Mouse (Mus musculus): ENCODE results near the gene Tcp1. TPM values are rescaled to one million over a fixed set of nuclear protein-coding genes. Genes with fewer than 3 reads are reported as not detected.

The Tcp1 gene
- 410 and 457 TPM in 2 replicates for polyA plus RNA-seq (2015; fragmentation: Nextera tagmentation; extraction: Ambion mirVana)

GRCm38 (mm10) chr17:12915488-12915880, at the start of gene Tcp1:
TSS of gene Tcp1 (plus strand) at chr17:12915701.
- Histone ChIP-seq H3K27me3 (replicated peaks; ENCODE audit: control insufficient read depth, insufficient read depth, low read length) (no peaks in the 10 kb centered on the region), H3K4me3 (replicated peaks; ENCODE audit: low read length) (peak within 1 kb of the TSS; percentile 89), H3K4me2 (ENCODE audit: low read length) (peak within 1 kb of the TSS; percentile 93), H3K9ac (replicated peaks; ENCODE audit: low read depth, low read length) (peak within 1 kb of the TSS; percentile 94), H3K9me3 (ENCODE audit: control insufficient read depth, low read length) (no peaks in the 10 kb centered on the region), H3K27ac (ENCODE audit: low read length) (peak within 1 kb of the TSS; percentile 83), H3K4me1 (replicated peaks; ENCODE audit: control insufficient read depth, insufficient read depth, low read length) (peaks cover 11% of the 10 kb centered on the region), H3K36me3 (ENCODE audit: control insufficient read depth, insufficient read depth) (peaks cover 31% of the 10 kb centered on the region)
- no peak for ATAC-seq
- WGBS: 1% methylated on average over 18 of the region's 18 CpGs

DNA sequence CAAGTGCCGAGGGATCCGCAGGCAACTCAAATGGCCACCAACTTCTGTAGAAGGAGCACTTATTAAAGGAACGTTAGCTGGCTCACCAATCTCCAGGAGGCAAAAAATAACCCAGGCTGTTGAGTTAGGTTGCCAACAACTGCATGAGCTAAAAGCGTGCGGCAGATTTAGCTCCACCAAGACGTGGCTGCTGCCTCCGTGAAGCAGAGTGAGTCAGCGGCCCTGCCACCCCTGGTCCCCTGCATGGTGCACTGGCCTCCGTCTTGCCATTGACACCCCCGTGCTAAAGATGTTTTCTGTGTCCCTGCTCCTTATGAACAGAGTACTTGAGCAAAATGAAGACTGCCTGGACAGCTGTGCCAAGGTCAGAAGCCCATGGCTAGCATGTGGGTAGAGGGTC, 48.6 kb upstream of the Tcp1 start:
- no peaks in the 10 kb centered on the region for H3K36me3 ChIP-seq (ENCODE audit: control insufficient read depth, insufficient read depth)
- no peak overlapping the region for H3K4me2 ChIP-seq (ENCODE audit: low read length)
- H3K4me1 ChIP-seq (replicated peaks; ENCODE audit: control insufficient read depth, insufficient read depth, low read length): no peaks in the 10 kb centered on the region
- no peak overlapping the region for H3K4me3 ChIP-seq (replicated peaks; ENCODE audit: low read length)
- 83% methylated on average over 10 of the region's 10 CpGs for WGBS
- no peaks in the 10 kb centered on the region for H3K27me3 ChIP-seq (replicated peaks; ENCODE audit: control insufficient read depth, insufficient read depth, low read length)
- H3K9me3 ChIP-seq (ENCODE audit: control insufficient read depth, low read length): no peaks in the 10 kb centered on the region
- no peak overlapping the region for H3K27ac ChIP-seq (ENCODE audit: low read length)
- no peak for ATAC-seq
- no peak overlapping the region for H3K9ac ChIP-seq (replicated peaks; ENCODE audit: low read depth, low read length)

GRCm38 (mm10) chr17:12868043-12868442, 47.5 kb upstream of the Tcp1 start, which contains the start of gene Mas1:
TSS of gene Mas1 (minus strand) at chr17:12868143.
- Histone ChIP-seq H3K9ac (replicated peaks; ENCODE audit: low read depth, low read length) (no peak within 1 kb of the TSS), H3K4me2 (ENCODE audit: low read length) (no peak within 1 kb of the TSS), H3K27me3 (replicated peaks; ENCODE audit: control insufficient read depth, insufficient read depth, low read length) (no peaks in the 10 kb centered on the region), H3K9me3 (ENCODE audit: control insufficient read depth, low read length) (no peaks in the 10 kb centered on the region), H3K4me3 (replicated peaks; ENCODE audit: low read length) (no peak within 1 kb of the TSS), H3K36me3 (ENCODE audit: control insufficient read depth, insufficient read depth) (no peaks in the 10 kb centered on the region), H3K4me1 (replicated peaks; ENCODE audit: control insufficient read depth, insufficient read depth, low read length) (peaks cover 3% of the 10 kb centered on the region; the same call in 1 of the 2 replicates), H3K27ac (ENCODE audit: low read length) (no peak within 1 kb of the TSS)
- WGBS: 59% methylated on average over 2 of the region's 2 CpGs
- ATAC-seq: no peak

- Histone ChIP-seq H3K9ac (replicated peaks; ENCODE audit: low read depth, low read length) (no peak overlapping the region), H3K36me3 (ENCODE audit: control insufficient read depth, insufficient read depth) (no peaks in the 10 kb centered on the region), H3K9me3 (ENCODE audit: control insufficient read depth, low read length) (no peaks in the 10 kb centered on the region), H3K4me1 (replicated peaks; ENCODE audit: control insufficient read depth, insufficient read depth, low read length) (peaks cover 3% of the 10 kb centered on the region; the same call in 1 of the 2 replicates), H3K27ac (ENCODE audit: low read length) (no peak overlapping the region), H3K27me3 (replicated peaks; ENCODE audit: control insufficient read depth, insufficient read depth, low read length) (no peaks in the 10 kb centered on the region), H3K4me3 (replicated peaks; ENCODE audit: low read length) (no peak overlapping the region), H3K4me2 (ENCODE audit: low read length) (no peak overlapping the region)
- no peak for ATAC-seq
- 51% methylated on average over 4 of the region's 4 CpGs for WGBS
Measured at GRCm38 (mm10) chr17:12868640-12869039, 46.9 kb upstream of the Tcp1 start.

DNA sequence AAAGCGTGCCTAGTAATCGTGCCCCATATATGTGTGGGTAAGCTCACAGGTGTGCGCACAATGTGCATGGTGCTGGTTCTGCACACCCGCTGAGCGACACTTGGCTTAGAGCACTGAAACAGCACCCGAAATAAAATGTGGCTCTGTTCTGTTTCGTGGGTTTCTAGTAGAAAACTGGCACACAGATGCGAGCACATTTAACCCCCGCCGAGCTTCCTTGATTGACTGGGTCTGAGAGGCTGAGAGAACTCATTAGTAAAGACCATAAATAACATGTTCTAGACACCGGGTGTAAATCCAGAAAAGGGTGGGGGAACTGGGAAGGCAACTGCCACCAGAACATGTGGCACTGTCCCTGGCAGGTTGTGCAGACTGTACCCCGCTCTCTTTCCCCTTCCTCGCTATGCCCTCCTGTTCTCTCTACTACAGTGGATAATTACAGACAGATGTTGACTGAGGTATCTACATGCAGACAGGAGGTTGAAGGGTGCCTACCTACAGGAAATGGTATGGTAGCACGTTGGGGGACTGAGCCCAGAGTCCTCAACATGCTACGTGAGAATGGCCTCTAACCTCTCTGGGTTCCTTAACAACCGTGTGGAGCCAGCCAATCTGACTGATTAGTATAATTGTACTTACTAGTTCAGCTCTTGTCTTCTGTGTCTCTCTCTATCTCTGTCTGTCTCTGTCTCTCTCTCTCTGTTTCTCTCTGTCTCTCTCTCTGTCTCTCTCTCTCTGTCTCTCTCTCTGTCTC, 43.0 kb upstream of the Tcp1 start:
- Histone ChIP-seq H3K9ac (replicated peaks; ENCODE audit: low read depth, low read length) (no peak overlapping the region), H3K4me3 (replicated peaks; ENCODE audit: low read length) (no peak overlapping the region), H3K4me2 (ENCODE audit: low read length) (no peak overlapping the region), H3K27ac (ENCODE audit: low read length) (no peak overlapping the region), H3K4me1 (replicated peaks; ENCODE audit: control insufficient read depth, insufficient read depth, low read length) (peaks cover 3% of the 10 kb centered on the region; the same call in 1 of the 2 replicates), H3K9me3 (ENCODE audit: control insufficient read depth, low read length) (no peaks in the 10 kb centered on the region), H3K36me3 (ENCODE audit: control insufficient read depth, insufficient read depth) (no peaks in the 10 kb centered on the region), H3K27me3 (replicated peaks; ENCODE audit: control insufficient read depth, insufficient read depth, low read length) (no peaks in the 10 kb centered on the region)
- ATAC-seq: no peak
- WGBS: 65% methylated on average over 16 of the region's 16 CpGs

GRCm38 (mm10) chr17:12875734-12876133, 39.8 kb upstream of the Tcp1 start, which contains the start of gene Mrgprh:
TSS of gene Mrgprh (plus strand) at chr17:12876034.
- H3K27ac ChIP-seq (ENCODE audit: low read length): no peak within 1 kb of the TSS
- no peak within 1 kb of the TSS for H3K4me2 ChIP-seq (ENCODE audit: low read length)
- no peaks in the 10 kb centered on the region for H3K36me3 ChIP-seq (ENCODE audit: control insufficient read depth, insufficient read depth)
- WGBS: 76% methylated on average over 5 of the region's 5 CpGs
- no peaks in the 10 kb centered on the region for H3K27me3 ChIP-seq (replicated peaks; ENCODE audit: control insufficient read depth, insufficient read depth, low read length)
- ATAC-seq: no peak
- peaks cover 3% of the 10 kb centered on the region; the same call in 1 of the 2 replicates for H3K4me1 ChIP-seq (replicated peaks; ENCODE audit: control insufficient read depth, insufficient read depth, low read length)
- no peaks in the 10 kb centered on the region for H3K9me3 ChIP-seq (ENCODE audit: control insufficient read depth, low read length)
- H3K4me3 ChIP-seq (replicated peaks; ENCODE audit: low read length): no peak within 1 kb of the TSS
- no peak within 1 kb of the TSS for H3K9ac ChIP-seq (replicated peaks; ENCODE audit: low read depth, low read length)

DNA sequence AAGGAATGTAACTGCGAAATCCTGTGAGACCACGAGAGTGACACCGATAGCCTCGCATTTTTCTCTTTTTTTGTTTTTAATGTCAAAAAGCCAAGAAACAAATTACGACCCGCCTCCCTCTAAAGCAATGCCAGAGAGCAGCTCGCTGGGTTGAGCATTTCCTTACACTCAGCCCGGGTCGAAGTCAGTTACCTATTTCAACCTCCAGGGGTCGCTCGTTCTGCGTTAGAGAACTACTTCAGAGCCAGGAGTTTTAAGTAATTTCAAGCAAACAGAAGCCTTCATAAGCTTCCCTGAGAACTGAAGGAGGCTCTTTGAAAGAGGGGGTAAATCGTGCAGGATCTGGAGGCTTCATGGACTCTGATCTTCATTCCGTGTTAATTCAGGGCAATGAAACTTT, 35.3 kb upstream of the Tcp1 start:
- ATAC-seq: peak; percentile 78
- under 1% methylated on average over 14 of the region's 14 CpGs for WGBS
- Histone ChIP-seq H3K4me1 (replicated peaks; ENCODE audit: control insufficient read depth, insufficient read depth, low read length) (no peaks in the 10 kb centered on the region), H3K36me3 (ENCODE audit: control insufficient read depth, insufficient read depth) (no peaks in the 10 kb centered on the region), H3K9me3 (ENCODE audit: control insufficient read depth, low read length) (no peaks in the 10 kb centered on the region), H3K9ac (replicated peaks; ENCODE audit: low read depth, low read length) (no peak overlapping the region), H3K27ac (ENCODE audit: low read length) (no peak overlapping the region), H3K27me3 (replicated peaks; ENCODE audit: control insufficient read depth, insufficient read depth, low read length) (no peaks in the 10 kb centered on the region), H3K4me3 (replicated peaks; ENCODE audit: low read length) (no peak overlapping the region), H3K4me2 (ENCODE audit: low read length) (peak overlapping the region; percentile 33)

- Histone ChIP-seq H3K27me3 (replicated peaks; ENCODE audit: control insufficient read depth, insufficient read depth, low read length) (no peaks in the 10 kb centered on the region), H3K9me3 (ENCODE audit: control insufficient read depth, low read length) (no peaks in the 10 kb centered on the region), H3K36me3 (ENCODE audit: control insufficient read depth, insufficient read depth) (no peaks in the 10 kb centered on the region), H3K9ac (replicated peaks; ENCODE audit: low read depth, low read length) (no peak overlapping the region), H3K4me3 (replicated peaks; ENCODE audit: low read length) (no peak overlapping the region), H3K4me1 (replicated peaks; ENCODE audit: control insufficient read depth, insufficient read depth, low read length) (no peaks in the 10 kb centered on the region), H3K4me2 (ENCODE audit: low read length) (no peak overlapping the region), H3K27ac (ENCODE audit: low read length) (no peak overlapping the region)
- 72% methylated on average over 1 of the region's 1 CpGs for WGBS
- ATAC-seq: no peak
Measured at GRCm38 (mm10) chr17:12881216-12881615, 34.3 kb upstream of the Tcp1 start.

DNA sequence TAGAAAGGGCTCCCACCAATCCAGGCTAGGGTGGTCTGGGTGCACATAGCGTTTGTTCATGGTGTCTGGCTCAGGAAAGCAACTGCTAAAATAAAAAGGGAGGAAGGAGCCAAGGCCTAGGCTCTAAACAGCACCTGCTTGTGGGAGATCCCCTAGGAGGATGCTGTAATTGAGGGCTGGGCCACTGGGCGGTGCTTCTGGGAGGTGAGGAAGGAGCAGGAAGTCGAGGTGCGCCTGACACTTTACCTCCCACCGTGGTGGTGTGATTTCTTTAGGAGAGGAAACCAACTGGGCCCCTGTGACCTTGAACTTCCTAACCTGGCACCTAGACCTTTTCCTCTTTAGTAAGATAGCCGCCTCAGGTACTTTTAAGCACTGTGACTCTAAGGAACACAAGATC, 28.9 kb upstream of the Tcp1 start:
- Histone ChIP-seq H3K27me3 (replicated peaks; ENCODE audit: control insufficient read depth, insufficient read depth, low read length) (no peaks in the 10 kb centered on the region), H3K27ac (ENCODE audit: low read length) (no peak overlapping the region), H3K36me3 (ENCODE audit: control insufficient read depth, insufficient read depth) (no peaks in the 10 kb centered on the region), H3K4me1 (replicated peaks; ENCODE audit: control insufficient read depth, insufficient read depth, low read length) (peaks cover 7% of the 10 kb centered on the region), H3K9ac (replicated peaks; ENCODE audit: low read depth, low read length) (no peak overlapping the region), H3K4me2 (ENCODE audit: low read length) (no peak overlapping the region), H3K4me3 (replicated peaks; ENCODE audit: low read length) (no peak overlapping the region), H3K9me3 (ENCODE audit: control insufficient read depth, low read length) (no peaks in the 10 kb centered on the region)
- ATAC-seq: no peak
- WGBS: 41% methylated on average over 6 of the region's 6 CpGs
